Mouse (Mus musculus): Measurements from ENCODE around the gene Olfr23.
"Not testable (repeated sequence)": the region's sequence is repeated elsewhere in the genome, so short reads cannot be mapped to it uniquely, and the experiment has no call there.

Gene Olfr23

DNA sequence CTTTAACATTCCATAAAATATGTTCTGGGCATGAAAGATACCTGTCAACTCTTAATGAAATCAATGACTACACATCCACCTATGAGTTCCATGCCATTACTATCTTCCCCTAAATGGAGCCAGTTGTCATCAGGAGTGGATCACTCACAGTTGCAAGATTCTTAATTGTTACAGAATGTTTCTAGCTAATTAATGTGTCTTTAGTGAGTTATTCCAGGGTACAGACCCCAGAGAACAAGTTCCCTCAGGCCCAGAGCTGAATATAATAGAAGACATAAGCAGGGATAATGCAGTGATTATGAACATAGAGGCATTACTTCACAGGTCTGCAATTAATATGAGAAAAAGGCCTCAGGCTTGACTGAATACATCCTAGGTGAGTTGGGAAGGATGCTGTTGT is at the start of gene Olfr23:
Gene Olfr23, plus strand, starts transcription at position 301 of the 400 bp plus-strand sequence.
- no peak for DNase-seq

- DNase-seq, result no peak
Observed at GRCm38 (mm10) chr11:73890671-73891070, 45.8 kb upstream of the Olfr23 start, which contains the start of gene Olfr394. Gene Olfr394 (minus strand): TSS chr11:73890771.

GRCm38 (mm10) chr11:73909199-73909598 is 27.3 kb upstream of the Olfr23 start, which contains the start of gene Olfr395:
Gene Olfr395 (minus strand): TSS chr11:73909299.
- DNase-seq, result not testable (repeated sequence)

GRCm38 (mm10) chr11:73960517-73960916 is 24.0 kb downstream of the Olfr23 start, which contains the start of gene Olfr397:
Gene Olfr397 (plus strand): TSS chr11:73960817.
- no peak for DNase-seq

DNA sequence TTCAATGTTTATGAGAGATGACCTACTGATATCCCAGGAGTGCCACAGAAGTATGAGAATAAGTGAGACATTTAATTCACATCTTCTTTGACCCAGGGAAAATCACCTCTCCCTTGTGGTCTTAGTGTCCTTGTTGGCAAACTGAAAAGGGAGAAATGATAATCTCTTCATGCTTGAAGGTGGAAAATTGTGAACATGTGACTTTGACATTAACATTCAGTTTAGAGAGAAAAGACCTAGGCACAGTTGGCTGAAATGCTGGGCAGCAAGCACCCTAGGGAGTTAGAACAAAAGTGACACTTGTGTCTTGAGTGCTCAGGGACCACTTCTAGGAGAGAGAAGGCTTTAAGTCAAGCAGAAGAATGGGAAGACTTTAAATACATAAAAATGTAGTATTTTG is 53.8 kb downstream of the Olfr23 start, which contains the start of gene Olfr398:
Gene Olfr398, minus strand, starts transcription at position 101 of the 400 bp plus-strand sequence.
- no peak for DNase-seq
